Comparison of ENCODE assay signal across 8 mouse cellular contexts in the genomic region with DNA sequence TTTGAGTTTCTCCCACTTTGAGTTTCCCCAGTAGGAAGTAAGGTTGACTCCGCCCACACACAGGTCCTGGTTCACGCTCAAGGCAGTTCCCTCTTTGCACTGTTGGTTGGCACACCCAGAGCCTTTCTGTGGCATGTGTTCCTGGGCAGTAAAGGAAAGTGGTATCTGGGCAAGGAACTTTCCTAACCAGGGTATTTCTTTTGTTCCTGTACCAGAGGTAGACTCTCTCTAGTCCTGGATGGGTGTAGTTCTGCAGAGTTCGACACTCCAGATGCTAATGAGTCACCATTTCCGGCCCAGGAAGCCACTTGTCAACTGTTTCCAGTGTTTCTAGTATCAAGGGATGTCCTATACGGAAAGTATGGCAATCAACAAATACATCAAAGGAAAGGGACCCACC. TPM values are rescaled to one million over a fixed set of nuclear protein-coding genes. Genes with fewer than 3 reads are reported as not detected.
DNase-seq lines count a peak whose midpoint lies in the region; ATAC-seq and TF ChIP-seq lines count a peak whose summit lies in the region.

No protein-coding gene starts in this region.

- 70% methylated on average over 5 of the region's 5 CpGs for WGBS in limb, embryonic 12.5 days
- WGBS in limb, embryonic 10.5 days = 69% methylated on average over 5 of the region's 5 CpGs
- 28% methylated on average over 5 of the region's 5 CpGs for WGBS in intestine, postnatal 0 days

- peaks cover 47% of the 10 kb centered on the region for H3K4me1 ChIP-seq in limb, embryonic 12.5 days (replicated peaks)
- peaks cover 48% of the 10 kb centered on the region for H3K4me1 ChIP-seq in limb, embryonic 10.5 days
- H3K4me1 ChIP-seq in intestine, postnatal 0 days (replicated peaks; ENCODE audit: control insufficient read depth, insufficient read depth, low read length) = peaks cover 16% of the 10 kb centered on the region; the same call in 1 of the 2 replicates

- no peak for TF ChIP-seq CTCF in intestine, postnatal 0 days (IDR thresholded peaks at IDR 0.05; ENCODE audit: low read depth)

- no peaks in the 10 kb centered on the region for H3K9me3 ChIP-seq in limb, embryonic 12.5 days
- H3K9me3 ChIP-seq in limb, embryonic 10.5 days (replicated peaks) = no peaks in the 10 kb centered on the region
- no peaks in the 10 kb centered on the region for H3K9me3 ChIP-seq in intestine, postnatal 0 days (ENCODE audit: control insufficient read depth)

- no peak for ATAC-seq in limb, embryonic 12.5 days (ENCODE audit: insufficient number of reproducible peaks, insufficient read depth, low FRiP score, low TSS enrichment, low read depth)
- ATAC-seq in intestine, postnatal 0 days = peak; percentile 37; the same call in 1 of the 2 replicates

- peak overlapping the region; percentile 41 for H3K4me2 ChIP-seq in limb, embryonic 12.5 days
- peak overlapping the region; percentile 87 for H3K4me2 ChIP-seq in intestine, postnatal 0 days (replicated peaks; ENCODE audit: low read depth)

- H3K27ac ChIP-seq in limb, embryonic 12.5 days = no peak overlapping the region
- no peak overlapping the region for H3K27ac ChIP-seq in limb, embryonic 10.5 days
- peak overlapping the region; percentile 15; the same call in 1 of the 2 replicates for H3K27ac ChIP-seq in intestine, postnatal 0 days (ENCODE audit: low read depth, low read length)

- no peak for DNase-seq in limb, embryonic 10.5 days (ENCODE audit: low spot score)
- DNase-seq in heart, adult 11 months = peak; percentile 97
- peak; percentile 65 for DNase-seq in lung, postnatal 25 days (ENCODE audit: low spot score)
- DNase-seq in right cerebral cortex, postnatal 14 days = no peak
- no peak for DNase-seq in frontal cortex, adult 2 months (ENCODE audit: extremely low spot score in 1 of 2, low spot score in 1 of 2)
- no peak for DNase-seq in thymus, postnatal 10 days (ENCODE audit: low spot score in 2 of 2)

- H3K4me3 ChIP-seq in limb, embryonic 12.5 days (replicated peaks) = peak overlapping the region; percentile 5; the same call in 1 of the 2 replicates
- no peak overlapping the region for H3K4me3 ChIP-seq in limb, embryonic 10.5 days
- H3K4me3 ChIP-seq in intestine, postnatal 0 days (ENCODE audit: low read depth, low read length) = peak overlapping the region; percentile 61

- H3K27me3 ChIP-seq in limb, embryonic 12.5 days = peaks cover 2% of the 10 kb centered on the region; the same call in 1 of the 2 replicates
- peaks cover 8% of the 10 kb centered on the region; the same call in 1 of the 2 replicates for H3K27me3 ChIP-seq in limb, embryonic 10.5 days (ENCODE audit: low read depth, poor library complexity, severe bottlenecking)
- no peaks in the 10 kb centered on the region for H3K27me3 ChIP-seq in intestine, postnatal 0 days (replicated peaks; ENCODE audit: control insufficient read depth, insufficient read depth, low read length)

- H3K36me3 ChIP-seq in limb, embryonic 12.5 days = no peaks in the 10 kb centered on the region
- H3K36me3 ChIP-seq in limb, embryonic 10.5 days = no peaks in the 10 kb centered on the region
- H3K36me3 ChIP-seq in intestine, postnatal 0 days (ENCODE audit: control insufficient read depth, insufficient read depth) = no peaks in the 10 kb centered on the region; the same call in 1 of the 2 replicates

- H3K9ac ChIP-seq in limb, embryonic 12.5 days (replicated peaks) = no peak overlapping the region
- no peak overlapping the region for H3K9ac ChIP-seq in intestine, postnatal 0 days (ENCODE audit: low read depth, low read length)

RNA-seq across cellular contexts. Expression of a gene that starts 1.9 kb away (rescaled TPM):
- polyA plus RNA-seq in limb, embryonic 12.5 days (2016; fragmentation: Nextera tagmentation; extraction: Ambion mirVana) = 8.3 and 10.1 TPM in 2 replicates
- polyA plus RNA-seq in limb, embryonic 10.5 days (2016; fragmentation: Nextera tagmentation; extraction: Ambion mirVana) = 2.9 and 3.3 TPM in 2 replicates
- 10.8 and 11.5 TPM in 2 replicates for polyA plus RNA-seq in intestine, postnatal 0 days (2015; fragmentation: Nextera tagmentation; extraction: Ambion mirVana)
- 1.8 and 2.2 TPM in 2 replicates for polyA plus RNA-seq in frontal cortex, adult 2 months (2012; rRNA removed)

RNA-seq across cellular contexts. Expression of a gene that starts 25.0 kb away (rescaled TPM):
- 0.59 and 0.73 TPM in 2 replicates for polyA plus RNA-seq in limb, embryonic 12.5 days (2016; fragmentation: Nextera tagmentation; extraction: Ambion mirVana)
- polyA plus RNA-seq in limb, embryonic 10.5 days (2016; fragmentation: Nextera tagmentation; extraction: Ambion mirVana) = 0.31 and 0.84 TPM in 2 replicates
- 0.14 and 0.17 TPM in 2 replicates for polyA plus RNA-seq in intestine, postnatal 0 days (2015; fragmentation: Nextera tagmentation; extraction: Ambion mirVana)
- polyA plus RNA-seq in frontal cortex, adult 2 months (2012; rRNA removed) = 0.55 and 0.66 TPM in 2 replicates

RNA-seq across cellular contexts. Expression of a gene that starts 32.6 kb away (rescaled TPM):
- 37.5 and 42.7 TPM in 2 replicates for polyA plus RNA-seq in limb, embryonic 12.5 days (2016; fragmentation: Nextera tagmentation; extraction: Ambion mirVana)
- 22.4 and 29.8 TPM in 2 replicates for polyA plus RNA-seq in limb, embryonic 10.5 days (2016; fragmentation: Nextera tagmentation; extraction: Ambion mirVana)
- polyA plus RNA-seq in intestine, postnatal 0 days (2015; fragmentation: Nextera tagmentation; extraction: Ambion mirVana) = 4.2 and 4.3 TPM in 2 replicates
- 16.1 and 20.5 TPM in 2 replicates for polyA plus RNA-seq in frontal cortex, adult 2 months (2012; rRNA removed)

RNA-seq across cellular contexts. Expression of a gene that starts 57.4 kb away (rescaled TPM):
- polyA plus RNA-seq in limb, embryonic 12.5 days (2016; fragmentation: Nextera tagmentation; extraction: Ambion mirVana) = 45.0 and 46.0 TPM in 2 replicates
- polyA plus RNA-seq in limb, embryonic 10.5 days (2016; fragmentation: Nextera tagmentation; extraction: Ambion mirVana) = 37.9 and 43.4 TPM in 2 replicates
- polyA plus RNA-seq in intestine, postnatal 0 days (2015; fragmentation: Nextera tagmentation; extraction: Ambion mirVana) = 53.4 and 57.2 TPM in 2 replicates
- polyA plus RNA-seq in frontal cortex, adult 2 months (2012; rRNA removed) = 32.7 and 35.9 TPM in 2 replicates

Comparison
In these comparisons a context has a peak if more than half of its experiments do, and no peak if none do; other contexts are left out.
1. DNase-seq: peak in heart, adult 11 months (single experiment) and lung, postnatal 25 days (single experiment); none in limb, embryonic 10.5 days (single experiment), right cerebral cortex, postnatal 14 days (single experiment), frontal cortex, adult 2 months (0 of 2) and thymus, postnatal 10 days (0 of 2).